Mouse (Mus musculus): ENCODE data around the gene Gid4.

DNA sequence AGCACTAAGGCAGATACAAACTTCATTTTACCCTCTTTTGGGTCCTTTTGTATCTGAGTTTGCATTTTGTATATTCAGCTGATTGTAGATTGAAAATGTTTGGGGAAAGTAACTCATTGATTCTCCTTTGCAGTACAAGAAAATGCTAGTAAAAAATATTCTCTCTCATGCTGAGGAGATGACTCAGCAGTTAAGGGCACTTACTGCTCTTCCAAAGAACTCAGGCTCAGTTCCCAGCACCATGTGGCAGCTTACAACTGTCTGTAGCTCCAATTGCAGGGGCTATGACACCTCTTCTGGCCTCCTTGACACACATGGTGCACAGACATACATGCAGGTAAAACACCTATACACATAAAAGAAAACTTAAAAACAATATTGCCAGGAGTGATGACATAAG, 16.6 kb downstream of the Gid4 start:
- TF ChIP-seq CTCF (IDR thresholded peaks at IDR 0.05; ENCODE audit: low read depth, low read length) (no peak), POLR2A (IDR thresholded peaks at IDR 0.05; ENCODE audit: extremely low read depth, insufficient read depth, low read length) (no peak)
